Mouse (Mus musculus): ENCODE data around the gene Neurog1. TPM values are rescaled to one million over a fixed set of nuclear protein-coding genes. Genes with fewer than 3 reads are reported as not detected.

Neurog1 gene
- polyA plus RNA-seq, 1 experiment, result not detected

DNA sequence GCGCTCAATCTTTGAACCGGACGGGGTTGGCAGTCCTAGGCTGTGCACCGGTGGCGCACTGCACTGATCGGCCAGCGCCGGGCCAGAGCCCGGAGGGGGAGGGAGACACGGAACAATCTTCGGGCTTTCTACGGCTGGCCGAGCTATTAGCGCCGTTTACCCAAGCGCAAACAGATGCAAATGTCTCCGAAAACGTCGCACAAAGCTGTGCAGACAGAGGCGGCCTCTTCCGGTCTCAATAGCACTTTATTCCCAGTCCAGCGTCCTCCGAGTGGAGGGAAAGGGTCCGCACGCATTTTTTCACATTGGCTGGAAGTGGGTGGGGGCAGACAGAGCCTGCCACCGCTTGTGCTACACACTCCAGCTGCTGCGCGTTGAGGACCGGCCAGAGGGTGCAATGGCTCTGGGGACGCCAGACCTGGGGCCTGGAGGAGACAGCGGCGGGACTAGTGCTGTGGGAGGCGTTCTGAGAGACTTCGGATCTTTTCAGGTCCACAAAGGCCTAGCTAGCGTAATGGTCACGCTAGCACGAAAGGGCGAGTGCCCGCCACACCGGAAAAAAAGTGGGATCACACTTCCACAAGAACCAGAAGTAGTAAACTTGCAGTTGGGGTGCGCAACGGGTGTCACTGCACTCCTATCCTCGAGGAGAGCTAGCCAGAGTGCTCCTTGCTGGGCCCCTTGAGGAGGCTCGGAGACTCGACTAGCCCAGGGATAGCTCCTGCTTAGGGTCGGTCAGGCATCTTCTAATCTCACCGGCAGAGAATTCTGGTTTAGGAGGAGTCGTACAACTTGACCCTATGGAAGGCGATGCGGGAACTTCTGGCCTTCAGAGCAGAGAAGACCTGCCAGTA, 29.7 kb downstream of the Neurog1 start:
- no peak for TF ChIP-seq CTCF (IDR thresholded peaks at IDR 0.05; ENCODE audit: borderline replicate concordance, insufficient read depth, low read length)
- TF ChIP-seq POLR2A (IDR thresholded peaks at IDR 0.05; ENCODE audit: low read depth, low read length), result no peak
- no peak overlapping the region for H3K27ac ChIP-seq (ENCODE audit: insufficient read depth, low read length)
- no peaks in the 10 kb centered on the region for H3K4me1 ChIP-seq (ENCODE audit: control insufficient read depth, insufficient read depth, low read length)
- H3K4me3 ChIP-seq (ENCODE audit: insufficient read depth, low read length), result peak overlapping the region; percentile 27; the same call in 1 of the 2 replicates

DNA sequence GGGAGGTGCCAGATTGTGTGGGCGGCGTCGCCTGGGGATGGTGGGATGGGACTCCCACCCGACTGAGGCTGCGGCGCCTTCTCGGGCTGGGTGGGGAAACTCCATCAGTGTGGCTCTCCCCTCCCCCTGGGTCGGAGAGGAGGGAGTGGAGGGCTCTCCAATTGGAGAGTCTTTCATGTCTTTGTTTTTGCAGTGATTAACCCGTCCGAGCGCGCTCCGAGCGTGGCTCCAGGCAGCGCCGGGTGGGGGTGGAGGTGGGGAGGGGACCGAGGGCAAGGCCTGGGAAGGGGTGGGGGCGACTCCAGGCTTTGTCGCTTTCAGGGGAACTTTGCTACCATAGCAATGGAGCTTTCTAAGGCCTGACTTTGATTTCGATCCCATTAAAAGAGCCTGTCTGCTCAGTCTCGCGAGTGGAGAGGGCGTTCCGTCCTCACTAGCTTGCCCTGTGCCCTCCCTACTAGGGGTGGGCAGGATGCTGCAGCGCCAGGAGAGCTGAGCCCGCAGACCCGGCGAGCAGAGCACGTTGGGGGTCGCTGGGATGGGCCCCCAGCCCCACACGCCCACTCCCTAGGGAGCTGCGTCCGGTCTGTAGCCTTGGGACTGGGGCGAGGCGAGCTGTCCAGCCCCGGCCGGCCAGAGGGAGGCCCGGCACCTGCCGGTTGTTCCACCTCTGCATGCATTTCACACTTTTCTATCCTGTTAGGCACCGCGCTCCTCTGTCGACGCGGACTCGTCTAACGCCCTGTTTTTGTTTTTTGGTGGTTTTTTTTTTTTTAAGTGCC, 30.6 kb downstream of the Neurog1 start:
- H3K4me3 ChIP-seq (ENCODE audit: insufficient read depth, low read length), result peak overlapping the region; percentile 27
- no peak overlapping the region for H3K27ac ChIP-seq (ENCODE audit: insufficient read depth, low read length)
- no peaks in the 10 kb centered on the region for H3K4me1 ChIP-seq (ENCODE audit: control insufficient read depth, insufficient read depth, low read length)

DNA sequence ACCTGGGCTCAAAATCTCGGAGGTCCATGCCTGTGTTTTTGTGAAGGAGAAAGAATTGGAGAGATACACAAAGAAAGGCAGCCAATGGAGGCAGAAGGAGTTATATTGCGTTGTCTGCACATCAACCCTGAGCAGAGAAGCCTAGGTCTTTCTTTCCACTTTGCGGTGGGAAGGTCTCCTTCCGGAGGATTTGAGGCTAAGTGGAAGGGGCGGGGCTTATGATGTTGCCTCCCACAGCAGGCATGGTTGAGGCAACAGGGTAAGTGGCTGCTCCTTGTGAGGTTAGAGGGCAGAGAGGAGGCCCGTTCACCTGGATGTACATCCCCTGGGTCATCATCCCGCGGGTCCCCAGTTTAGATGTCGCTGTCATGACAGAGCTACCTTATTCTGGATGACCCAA, 32.7 kb downstream of the Neurog1 start:
- TF ChIP-seq POLR2A (IDR thresholded peaks at IDR 0.05; ENCODE audit: low read depth, low read length) (no peak), CTCF (IDR thresholded peaks at IDR 0.05; ENCODE audit: borderline replicate concordance, insufficient read depth, low read length) (no peak)
- Histone ChIP-seq H3K27ac (ENCODE audit: insufficient read depth, low read length) (no peak overlapping the region), H3K4me1 (ENCODE audit: control insufficient read depth, insufficient read depth, low read length) (no peaks in the 10 kb centered on the region), H3K4me3 (ENCODE audit: insufficient read depth, low read length) (no peak overlapping the region)

More for the DNA sequence above, 30.6 kb downstream of the Neurog1 start:
- TF ChIP-seq CTCF (IDR thresholded peaks at IDR 0.05; ENCODE audit: borderline replicate concordance, insufficient read depth, low read length) (no peak), POLR2A (IDR thresholded peaks at IDR 0.05; ENCODE audit: low read depth, low read length) (no peak)

DNA sequence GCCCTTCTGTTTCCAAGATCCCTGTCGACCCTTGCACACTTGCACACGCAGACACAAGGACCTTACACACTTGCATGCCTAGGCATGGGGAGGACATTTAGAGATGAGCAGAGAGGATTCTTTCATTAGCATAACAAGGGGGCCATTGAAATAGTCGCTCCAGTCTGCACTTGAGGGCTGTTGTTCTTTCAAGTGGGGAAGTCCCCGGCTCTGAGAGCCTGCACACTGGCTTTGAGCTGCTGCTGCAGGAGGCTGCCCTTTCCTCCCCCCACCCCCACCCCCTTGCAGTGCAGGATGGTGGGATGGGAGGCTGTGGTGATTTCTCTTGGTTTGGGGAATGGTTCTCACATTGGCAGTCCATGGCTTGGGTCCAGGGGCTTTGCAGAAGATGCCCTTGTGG, 35.9 kb downstream of the Neurog1 start:
- no peak overlapping the region for H3K27ac ChIP-seq (ENCODE audit: insufficient read depth, low read length)
- TF ChIP-seq CTCF (IDR thresholded peaks at IDR 0.05; ENCODE audit: borderline replicate concordance, insufficient read depth, low read length) (no peak), POLR2A (IDR thresholded peaks at IDR 0.05; ENCODE audit: low read depth, low read length) (no peak)
- no peak overlapping the region for H3K4me3 ChIP-seq (ENCODE audit: insufficient read depth, low read length)
- no peaks in the 10 kb centered on the region for H3K4me1 ChIP-seq (ENCODE audit: control insufficient read depth, insufficient read depth, low read length)

DNA sequence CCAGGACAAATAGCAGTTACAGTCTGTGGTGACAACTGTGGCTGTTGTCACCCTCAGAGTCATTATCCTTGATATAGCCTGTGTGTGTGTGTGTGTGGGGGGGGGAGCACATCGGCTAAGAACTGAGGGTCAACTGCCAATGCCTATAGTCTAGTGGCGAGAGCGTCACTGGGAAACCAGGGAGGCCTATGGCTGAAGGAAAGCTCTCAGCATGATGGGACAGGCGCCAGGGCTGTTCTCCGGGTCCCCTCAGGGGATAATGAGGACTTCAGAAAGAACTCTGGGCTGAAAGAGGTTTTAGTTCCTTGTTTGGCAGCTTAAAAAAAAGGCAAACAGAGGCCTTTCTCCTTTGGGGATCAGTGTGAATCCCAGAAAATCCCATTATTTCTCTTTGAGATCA, 37.3 kb downstream of the Neurog1 start:
- no peaks in the 10 kb centered on the region for H3K4me1 ChIP-seq (ENCODE audit: control insufficient read depth, insufficient read depth, low read length)
- no peak for TF ChIP-seq CTCF (IDR thresholded peaks at IDR 0.05; ENCODE audit: borderline replicate concordance, insufficient read depth, low read length)
- TF ChIP-seq POLR2A (IDR thresholded peaks at IDR 0.05; ENCODE audit: low read depth, low read length), result no peak
- no peak overlapping the region for H3K4me3 ChIP-seq (ENCODE audit: insufficient read depth, low read length)
- no peak overlapping the region for H3K27ac ChIP-seq (ENCODE audit: insufficient read depth, low read length)

DNA sequence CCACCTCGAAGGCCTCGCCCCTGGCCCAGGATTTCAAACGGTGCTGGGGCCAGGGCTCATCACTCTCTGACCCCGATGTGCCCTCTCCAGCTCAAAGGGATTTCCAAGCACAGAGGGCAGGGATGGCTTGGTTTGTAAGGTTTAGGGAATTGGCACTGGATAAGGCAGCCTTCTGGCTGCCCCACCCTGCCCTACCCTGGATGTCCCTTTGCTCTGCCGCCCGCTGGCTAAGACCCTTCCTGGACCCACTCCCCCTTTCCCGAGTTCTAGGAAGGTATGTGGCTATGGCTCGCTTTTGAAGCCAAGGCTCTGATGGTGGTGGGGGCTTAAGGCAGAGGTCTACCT, 42.9 kb downstream of the Neurog1 start:
- Histone ChIP-seq H3K27ac (ENCODE audit: insufficient read depth, low read length) (no peak overlapping the region), H3K4me3 (ENCODE audit: insufficient read depth, low read length) (no peak overlapping the region), H3K4me1 (ENCODE audit: control insufficient read depth, insufficient read depth, low read length) (no peaks in the 10 kb centered on the region)
- TF ChIP-seq POLR2A (IDR thresholded peaks at IDR 0.05; ENCODE audit: low read depth, low read length) (no peak), CTCF (IDR thresholded peaks at IDR 0.05; ENCODE audit: borderline replicate concordance, insufficient read depth, low read length) (no peak)

DNA sequence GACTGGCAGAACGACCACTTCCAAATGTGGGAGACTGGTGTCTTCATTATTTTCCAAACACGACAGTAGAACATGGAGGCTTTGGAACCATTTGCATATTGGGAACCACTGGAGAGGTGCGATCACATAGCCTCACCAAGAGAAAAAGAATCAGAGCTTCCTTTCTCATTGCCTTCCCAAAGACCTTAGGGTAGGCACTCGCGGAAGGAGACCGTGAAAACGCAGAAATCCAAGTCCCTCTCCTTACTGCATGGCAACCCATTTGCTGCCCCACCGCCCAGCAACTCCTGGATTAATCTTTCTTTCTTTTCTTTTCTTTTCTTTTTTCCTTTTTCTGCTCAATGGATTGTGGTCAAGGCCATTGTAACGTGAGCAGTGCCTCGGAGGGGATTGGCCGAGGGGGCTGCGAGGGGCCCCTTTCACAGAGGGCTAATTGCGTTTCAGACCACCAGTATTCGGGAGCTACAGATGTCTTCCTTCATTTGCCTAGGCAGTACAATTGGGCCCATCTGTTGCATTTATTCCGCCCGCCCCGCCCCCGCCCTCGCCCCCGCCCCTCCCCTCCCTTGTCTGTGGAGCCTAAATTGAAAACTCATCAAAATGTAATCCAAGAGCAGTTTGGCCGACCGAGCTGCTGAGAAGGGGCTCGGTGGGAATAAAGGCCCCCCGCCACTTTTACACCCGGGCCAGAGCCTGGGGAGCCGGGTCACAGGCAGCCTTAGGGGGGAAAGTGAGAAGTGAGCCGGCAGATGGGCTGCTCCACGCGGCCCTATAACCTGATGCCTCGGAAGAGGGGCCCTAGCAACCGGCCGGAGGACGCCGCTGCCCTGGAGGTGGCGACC, 43.5 kb downstream of the Neurog1 start:
- Histone ChIP-seq H3K4me3 (ENCODE audit: insufficient read depth, low read length) (no peak overlapping the region), H3K4me1 (ENCODE audit: control insufficient read depth, insufficient read depth, low read length) (no peaks in the 10 kb centered on the region), H3K27ac (ENCODE audit: insufficient read depth, low read length) (no peak overlapping the region)
- TF ChIP-seq POLR2A (IDR thresholded peaks at IDR 0.05; ENCODE audit: low read depth, low read length), result no peak
- no peak for TF ChIP-seq CTCF (IDR thresholded peaks at IDR 0.05; ENCODE audit: borderline replicate concordance, insufficient read depth, low read length)

Other genes starting within 250 kb of the Neurog1 start
- gene H2afy, start 115.8 kb downstream of the Neurog1 start, polyA plus RNA-seq (2011; ENCODE audit: insufficient read length, low read depth, missing spikeins), result 88.5 and 92.1 TPM in 2 replicates
- gene Tifab, start 73.3 kb downstream of the Neurog1 start, polyA plus RNA-seq (2011; ENCODE audit: insufficient read length, low read depth, missing spikeins), result not detected in 2 replicates
- gene Cxcl14, start 44.4 kb upstream of the Neurog1 start, polyA plus RNA-seq (2011; ENCODE audit: insufficient read length, low read depth, missing spikeins), result 78.9 and 102 TPM in 2 replicates
- gene Gm3045, start 174.4 kb upstream of the Neurog1 start, polyA plus RNA-seq (2011; ENCODE audit: insufficient read length, low read depth, missing spikeins), result not detected in 2 replicates
- gene Slc25a48, start 186.2 kb upstream of the Neurog1 start, polyA plus RNA-seq (2011; ENCODE audit: insufficient read length, low read depth, missing spikeins), result not detected in 2 replicates
- not detected in 2 replicates for gene Il9, start 230.1 kb upstream of the Neurog1 start, polyA plus RNA-seq (2011; ENCODE audit: insufficient read length, low read depth, missing spikeins)

All from embryonic fibroblast, embryonic 13.5 days (primary cell).